Mouse (Mus musculus): Measurements from ENCODE around the gene Slc6a17. TPM values are rescaled to one million over a fixed set of nuclear protein-coding genes. Genes with fewer than 3 reads are reported as not detected.

Slc6a17 gene
- 6.5 and 9.1 TPM in 2 replicates for polyA plus RNA-seq (2012; rRNA removed)

- no peak for DNase-seq (ENCODE audit: low read depth)
Measured at GRCm38 (mm10) chr3:107517631-107518108, at the start of gene Slc6a17. Slc6a17 (minus strand) TSS chr3:107518018.

- no peak for DNase-seq (ENCODE audit: low read depth)
Measured at GRCm38 (mm10) chr3:107565331-107565730, 47.5 kb upstream of the Slc6a17 start.

- DNase-seq (ENCODE audit: low read depth): no peak
Measured at GRCm38 (mm10) chr3:107563880-107564279, 46.1 kb upstream of the Slc6a17 start.

GRCm38 (mm10) chr3:107562591-107562990, 44.8 kb upstream of the Slc6a17 start:
- DNase-seq (ENCODE audit: low read depth): no peak

GRCm38 (mm10) chr3:107562104-107562503, 44.3 kb upstream of the Slc6a17 start:
- no peak for DNase-seq (ENCODE audit: low read depth)

- DNase-seq (ENCODE audit: low read depth): no peak
Measured at GRCm38 (mm10) chr3:107559183-107559582, 41.4 kb upstream of the Slc6a17 start.

- no peak for DNase-seq (ENCODE audit: low read depth)
Measured at GRCm38 (mm10) chr3:107558740-107559139, 40.9 kb upstream of the Slc6a17 start.

GRCm38 (mm10) chr3:107554842-107555241, 37.0 kb upstream of the Slc6a17 start, which contains the start of gene Ubl4b:
Ubl4b (minus strand) TSS chr3:107555073.
- no peak for DNase-seq (ENCODE audit: low read depth)

- no peak for DNase-seq (ENCODE audit: low read depth)
Measured at GRCm38 (mm10) chr3:107550409-107551049, 32.7 kb upstream of the Slc6a17 start.

GRCm38 (mm10) chr3:107546956-107547355, 29.1 kb upstream of the Slc6a17 start:
- no peak for DNase-seq (ENCODE audit: low read depth)

GRCm38 (mm10) chr3:107545716-107546412, 28.0 kb upstream of the Slc6a17 start:
- no peak for DNase-seq (ENCODE audit: low read depth)

GRCm38 (mm10) chr3:107545278-107545677, 27.5 kb upstream of the Slc6a17 start:
- no peak for DNase-seq (ENCODE audit: low read depth)

GRCm38 (mm10) chr3:107543158-107544080, 25.6 kb upstream of the Slc6a17 start:
- no peak for DNase-seq (ENCODE audit: low read depth)

GRCm38 (mm10) chr3:107542584-107542983, 24.8 kb upstream of the Slc6a17 start:
- DNase-seq (ENCODE audit: low read depth): no peak

GRCm38 (mm10) chr3:107537504-107537889, 19.7 kb upstream of the Slc6a17 start:
- DNase-seq (ENCODE audit: low read depth): no peak

GRCm38 (mm10) chr3:107536810-107537503, 19.1 kb upstream of the Slc6a17 start:
- DNase-seq (ENCODE audit: low read depth): no peak

GRCm38 (mm10) chr3:107534951-107535350, 17.1 kb upstream of the Slc6a17 start:
- DNase-seq (ENCODE audit: low read depth): no peak

GRCm38 (mm10) chr3:107533532-107533931, 15.7 kb upstream of the Slc6a17 start:
- DNase-seq (ENCODE audit: low read depth): no peak

- DNase-seq (ENCODE audit: low read depth): no peak
Measured at GRCm38 (mm10) chr3:107530581-107530980, 12.8 kb upstream of the Slc6a17 start.

GRCm38 (mm10) chr3:107529182-107529581, 11.4 kb upstream of the Slc6a17 start:
- no peak for DNase-seq (ENCODE audit: low read depth)

GRCm38 (mm10) chr3:107528401-107529118, 10.7 kb upstream of the Slc6a17 start:
- DNase-seq (ENCODE audit: low read depth): no peak

Data from gonadal fat pad, adult 2 months (tissue).